Mouse (Mus musculus): ENCODE results near the gene D630003M21Rik.

D630003M21Rik gene

GRCm38 (mm10) chr2:158228670-158229502 is at the start of gene D630003M21Rik:
D630003M21Rik (minus strand) TSS chr2:158229222.
- peak; percentile 74 for DNase-seq (ENCODE audit: extremely low spot score, low spot score)

GRCm38 (mm10) chr2:158276878-158277277 is 47.9 kb upstream of the D630003M21Rik start:
- DNase-seq (ENCODE audit: extremely low spot score, low spot score) = no peak

- DNase-seq (ENCODE audit: extremely low spot score, low spot score) = no peak
These were observed 47.4 kb upstream of the D630003M21Rik start for GRCm38 (mm10) chr2:158276451-158276850.

- no peak for DNase-seq (ENCODE audit: extremely low spot score, low spot score)
These were observed 46.8 kb upstream of the D630003M21Rik start for GRCm38 (mm10) chr2:158275811-158276210.

- no peak for DNase-seq (ENCODE audit: extremely low spot score, low spot score)
These were observed 46.3 kb upstream of the D630003M21Rik start for GRCm38 (mm10) chr2:158275349-158275748.

- DNase-seq (ENCODE audit: extremely low spot score, low spot score) = no peak
These were observed 44.6 kb upstream of the D630003M21Rik start for GRCm38 (mm10) chr2:158273646-158274045.

- DNase-seq (ENCODE audit: extremely low spot score, low spot score) = no peak
These were observed 41.0 kb upstream of the D630003M21Rik start for GRCm38 (mm10) chr2:158270017-158270416.

- DNase-seq (ENCODE audit: extremely low spot score, low spot score) = no peak
These were observed 35.9 kb upstream of the D630003M21Rik start for GRCm38 (mm10) chr2:158264877-158265276.

- no peak for DNase-seq (ENCODE audit: extremely low spot score, low spot score)
These were observed 30.5 kb upstream of the D630003M21Rik start for GRCm38 (mm10) chr2:158259498-158259897.

GRCm38 (mm10) chr2:158258781-158259180 is 29.8 kb upstream of the D630003M21Rik start:
- DNase-seq (ENCODE audit: extremely low spot score, low spot score) = peak; percentile 82

GRCm38 (mm10) chr2:158258005-158258418 is 29.0 kb upstream of the D630003M21Rik start, which contains the start of gene Bpi:
Bpi (plus strand) TSS chr2:158258094.
- DNase-seq (ENCODE audit: extremely low spot score, low spot score) = no peak

- no peak for DNase-seq (ENCODE audit: extremely low spot score, low spot score)
These were observed 27.9 kb upstream of the D630003M21Rik start for GRCm38 (mm10) chr2:158256894-158257293.

GRCm38 (mm10) chr2:158253806-158254205 is 24.8 kb upstream of the D630003M21Rik start:
- no peak for DNase-seq (ENCODE audit: extremely low spot score, low spot score)

- DNase-seq (ENCODE audit: extremely low spot score, low spot score) = no peak
These were observed 21.5 kb upstream of the D630003M21Rik start for GRCm38 (mm10) chr2:158250558-158250957.

GRCm38 (mm10) chr2:158248318-158248717 is 19.3 kb upstream of the D630003M21Rik start:
- DNase-seq (ENCODE audit: extremely low spot score, low spot score) = no peak

- no peak for DNase-seq (ENCODE audit: extremely low spot score, low spot score)
These were observed 18.8 kb upstream of the D630003M21Rik start for GRCm38 (mm10) chr2:158247852-158248251.

- no peak for DNase-seq (ENCODE audit: extremely low spot score, low spot score)
These were observed 16.2 kb upstream of the D630003M21Rik start for GRCm38 (mm10) chr2:158245072-158245817.

GRCm38 (mm10) chr2:158243129-158243870 is 14.3 kb upstream of the D630003M21Rik start:
- no peak for DNase-seq (ENCODE audit: extremely low spot score, low spot score)

- no peak for DNase-seq (ENCODE audit: extremely low spot score, low spot score)
These were observed 13.3 kb upstream of the D630003M21Rik start for GRCm38 (mm10) chr2:158242170-158242896.

- no peak for DNase-seq (ENCODE audit: extremely low spot score, low spot score)
These were observed 12.2 kb upstream of the D630003M21Rik start for GRCm38 (mm10) chr2:158241126-158241738.

All from neural tube, embryonic 10.5 days (tissue).